Mouse (Mus musculus): ENCODE results near the gene Slc27a3. TPM values are rescaled to one million over a fixed set of nuclear protein-coding genes. Genes with fewer than 3 reads are reported as not detected.

The Slc27a3 gene
- total and polyA plus RNA-seq, 3 experiments: 1.3 to 2.6 (median 1.9) TPM

DNA sequence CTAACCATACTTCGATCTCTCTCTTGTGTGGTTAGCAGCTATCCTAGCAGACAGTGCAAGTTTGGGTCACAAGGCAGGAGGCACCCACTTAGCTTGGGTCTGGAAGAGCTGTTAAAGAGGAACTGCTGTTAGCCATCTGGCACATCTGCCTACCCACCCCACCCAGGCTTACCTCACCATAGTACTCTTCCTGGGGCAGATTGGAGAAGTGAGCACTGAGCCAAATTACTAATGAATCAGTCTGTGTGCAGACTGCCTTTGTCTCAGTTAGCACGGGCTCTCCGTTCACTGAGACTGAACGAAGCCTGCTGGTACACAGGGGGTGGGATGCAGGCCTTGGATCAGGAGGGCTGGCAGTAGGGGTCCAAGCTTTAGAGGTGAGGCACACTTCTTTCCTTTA is 6.0 kb downstream of the Slc27a3 start (continued):
- TF ChIP-seq POLR2AphosphoS2 (IDR thresholded peaks at IDR 0.05; ENCODE audit: low read depth, low read length) (no peak), CHD1 (IDR thresholded peaks at IDR 0.05; ENCODE audit: low read depth, low read length) (no peak), GABPA (IDR thresholded peaks at IDR 0.05; ENCODE audit: insufficient replicate concordance, low read depth, low read length) (no peak), SIN3A (IDR thresholded peaks at IDR 0.05; ENCODE audit: low read length) (0 out of 2 replicates have a peak, but pooled peaks have one; percentile 17), JUN (IDR thresholded peaks at IDR 0.05; ENCODE audit: insufficient read depth, low read depth, low read length) (no peak; the same call in 1 of the 2 replicates), USF2 (conservative IDR thresholded peaks at IDR 0.05; ENCODE audit: low read depth, low read length) (no peak), MAZ (IDR thresholded peaks at IDR 0.05; ENCODE audit: low read depth, low read length) (no peak), EP300 (IDR thresholded peaks at IDR 0.05; ENCODE audit: low read length) (peak; percentile 92)

DNA sequence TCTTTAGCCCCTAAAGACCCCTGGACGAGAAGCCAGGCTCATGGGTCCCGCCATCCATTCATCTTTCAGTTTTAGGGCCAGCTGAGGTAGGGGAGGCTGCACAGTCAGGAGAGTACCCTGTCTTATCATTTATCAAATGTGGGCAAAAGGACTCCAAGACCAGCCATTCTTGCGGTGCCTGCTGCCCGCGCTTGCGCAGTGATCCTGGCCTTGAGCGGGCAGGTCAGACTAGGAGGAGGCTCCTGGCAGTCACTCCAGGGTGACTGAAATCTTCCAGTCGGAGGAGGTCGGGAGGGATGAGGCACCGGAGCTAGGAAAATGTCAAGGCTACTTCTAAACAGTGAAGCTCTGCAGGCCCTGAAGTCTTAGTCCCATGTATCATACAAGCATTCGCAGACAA is 8.0 kb downstream of the Slc27a3 start:
- TF ChIP-seq MXI1 (IDR thresholded peaks at IDR 0.05; ENCODE audit: low read depth, low read length) (no peak), RAD21 (IDR thresholded peaks at IDR 0.05; ENCODE audit: low read depth, low read length) (no peak), E2F4 (IDR thresholded peaks at IDR 0.05; ENCODE audit: insufficient replicate concordance, low read depth, low read length) (no peak), JUN (IDR thresholded peaks at IDR 0.05; ENCODE audit: insufficient read depth, low read depth, low read length) (no peak), USF1 (IDR thresholded peaks at IDR 0.05; ENCODE audit: low read depth, low read length) (no peak), ZNF384 (IDR thresholded peaks at IDR 0.05; ENCODE audit: low read depth, low read length) (no peak), ZC3H11A (IDR thresholded peaks at IDR 0.05; ENCODE audit: low read depth, low read length) (no peak), PAX5 (IDR thresholded peaks at IDR 0.05; ENCODE audit: low read length) (no peak), SMC3 (IDR thresholded peaks at IDR 0.05; ENCODE audit: low read depth, low read length) (no peak), EP300 (IDR thresholded peaks at IDR 0.05; ENCODE audit: low read length) (no peak), ETS1 (conservative IDR thresholded peaks at IDR 0.05; ENCODE audit: low read depth, low read length) (no peak), JUND (conservative IDR thresholded peaks at IDR 0.05; ENCODE audit: low read depth, low read length) (no peak), BHLHE40 (IDR thresholded peaks at IDR 0.05; ENCODE audit: low read depth, low read length) (no peak), MAX (IDR thresholded peaks at IDR 0.05; ENCODE audit: low read length) (no peak)
- Histone ChIP-seq H3K4me2 (ENCODE audit: insufficient read depth, low read depth, poor library complexity, severe bottlenecking) (no peak overlapping the region), H3K36me3 (replicated peaks in 1 of 2; ENCODE audit: control insufficient read depth in 1 of 2, insufficient read depth in 1 of 2, low read length in 1 of 2) (peaks cover 13 to 21% of the 10 kb centered on the region in 2 experiments), H3K79me2 (replicated peaks; ENCODE audit: control insufficient read depth, extremely low read depth, insufficient read depth, poor library complexity, severe bottlenecking) (no peaks in the 10 kb centered on the region), H3K9me3 (replicated peaks; ENCODE audit: low read length) (peaks cover 3% of the 10 kb centered on the region), H3K27me3 (replicated peaks) (no peaks in the 10 kb centered on the region), H3K4me3 (replicated peaks in 1 of 3; ENCODE audit: low read depth in 2 of 3, low read length in 2 of 3, poor library complexity in 1 of 3) (no peak overlapping the region), H3K9ac (ENCODE audit: insufficient read depth, low read depth) (no peak overlapping the region), H3K27ac (ENCODE audit: insufficient read depth, low read depth) (no peak overlapping the region), H3K4me1 (ENCODE audit: control insufficient read depth in 1 of 2, insufficient read depth in 2 of 2) (peaks cover 7 to 40% of the 10 kb centered on the region in 2 experiments)
- in situ Hi-C loops (cut with MboI; ENCODE audit: low pct_ligation_motif_present, low pct_unique_long_range_greater_than_20kb, low sequenced_read_pairs): no loop called here
- no peak for DNase-seq (ENCODE audit: extremely low read depth)
- dilution Hi-C loops (cut with MboI; ENCODE audit: extremely low pct_ligation_motif_present, extremely low pct_unique_long_range_greater_than_20kb, low sequenced_read_pairs): no loop called here

All from CH12.LX (cell line).